Mouse (Mus musculus) layer of hippocampus, adult 9-11 months (tissue): ENCODE results near the gene Clip2.

Experiments used
- DNase-seq: peaks from one replicate; pipeline ENCODE4 v3.0.0; 2022

The Clip2 gene

DNA sequence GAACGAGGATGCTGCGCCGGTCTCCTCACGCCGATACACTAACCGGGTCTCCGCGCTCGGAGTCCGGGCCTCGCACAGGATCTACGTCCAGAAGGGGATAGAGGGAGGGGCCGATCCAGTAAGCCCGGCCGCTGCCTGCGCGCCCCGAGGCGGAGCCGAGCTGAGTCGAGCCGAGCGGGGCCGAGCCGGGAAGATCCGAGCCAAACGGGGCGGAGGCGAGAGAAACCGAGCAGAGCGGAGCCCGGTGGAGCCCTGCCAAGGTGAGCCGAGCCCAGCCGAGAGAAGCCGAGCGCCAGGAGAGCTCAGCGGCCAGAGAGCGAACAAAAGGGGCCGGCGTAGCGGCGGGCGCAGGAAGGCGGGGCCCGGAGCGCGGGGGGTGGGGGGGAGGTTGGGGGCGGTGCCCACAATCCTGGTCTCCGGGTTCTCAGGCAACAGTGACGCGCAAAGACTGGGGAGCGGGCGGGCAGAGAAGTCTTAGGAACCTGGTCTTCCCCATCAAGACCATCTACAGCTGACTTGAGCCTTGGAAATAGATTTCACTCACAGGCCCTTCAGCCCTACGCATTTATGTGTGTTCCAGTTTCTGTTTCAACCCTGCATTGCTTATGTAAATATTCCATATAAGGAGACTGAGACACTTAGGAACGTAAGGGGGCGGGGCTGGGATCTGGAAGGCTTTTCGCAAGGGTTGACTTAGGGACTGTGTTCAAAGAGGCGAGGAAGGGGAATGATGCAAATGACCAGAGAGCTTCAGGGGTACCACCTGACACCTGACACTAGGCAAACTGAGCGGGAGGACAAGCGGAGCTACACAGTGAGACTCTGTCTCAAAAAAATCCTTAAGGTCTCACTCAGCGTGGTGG, at the start of gene Clip2:
Clip2 (minus strand) TSS at position 325 of the 863 bp plus-strand sequence.
- DNase-seq = peak; percentile 98

DNA sequence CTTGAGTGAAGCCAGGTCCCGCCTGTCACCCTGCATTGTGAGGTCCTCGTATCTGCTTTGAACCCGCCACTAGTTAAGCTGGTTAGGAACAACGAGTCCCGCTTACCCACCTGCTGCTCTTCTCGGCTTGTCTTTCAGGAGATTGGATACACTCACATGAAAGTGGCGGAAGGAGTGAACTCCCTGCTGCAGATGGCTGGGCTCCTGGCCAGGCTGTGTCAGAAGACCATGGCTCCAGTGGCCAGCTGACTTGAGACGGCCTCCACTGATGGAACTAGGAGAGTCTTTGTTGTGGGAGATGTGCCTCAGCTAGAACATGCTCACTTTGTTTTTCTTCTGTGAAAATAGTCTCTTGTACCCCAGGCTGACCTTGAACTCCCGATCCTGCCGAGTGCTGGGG, 45.5 kb upstream of the Clip2 start:
- no peak for DNase-seq

DNA sequence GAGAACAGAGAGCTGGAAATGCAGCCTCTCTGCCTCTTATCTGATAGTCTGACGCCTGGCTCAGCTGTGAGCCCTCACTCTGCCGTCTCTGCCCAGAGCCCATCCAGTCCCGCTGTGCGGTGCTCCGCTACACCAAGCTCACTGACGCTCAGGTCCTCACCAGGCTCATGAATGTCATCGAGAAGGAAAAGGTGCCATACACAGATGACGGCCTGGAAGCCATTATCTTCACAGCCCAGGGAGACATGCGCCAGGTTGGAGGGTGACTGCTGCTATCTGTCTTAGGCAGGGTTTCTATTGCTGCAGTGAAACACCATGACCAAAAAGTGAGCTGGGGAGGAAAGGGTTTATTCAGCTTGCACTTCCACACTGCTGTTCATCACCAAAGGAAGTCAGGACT, 40.9 kb upstream of the Clip2 start:
- DNase-seq = no peak

DNA sequence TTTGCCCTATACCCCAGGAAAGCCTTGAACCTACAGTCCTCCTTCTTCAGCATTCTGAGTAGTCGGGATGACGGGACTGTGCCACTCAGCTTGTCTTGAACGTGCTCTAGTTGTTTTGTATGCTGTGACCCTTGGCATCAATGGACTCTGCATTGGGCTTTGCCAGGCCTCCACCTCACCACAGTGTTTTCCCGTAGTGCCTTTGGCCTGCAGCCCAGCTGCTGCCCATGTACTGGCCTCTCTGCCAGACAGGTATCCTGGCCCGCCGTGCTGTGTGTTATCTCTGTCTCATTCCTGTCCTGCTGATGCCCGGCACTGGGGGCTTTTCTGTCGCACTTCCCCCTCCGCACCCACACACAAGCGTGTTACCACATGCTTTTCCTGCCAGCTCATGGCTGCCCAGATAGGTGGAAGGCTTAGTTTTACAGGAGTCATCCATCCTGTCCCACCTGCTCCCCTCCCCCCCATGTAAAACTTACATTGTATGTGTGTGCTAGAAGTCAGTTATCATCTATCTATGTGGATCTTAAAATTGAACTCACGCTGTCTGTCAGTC, 39.9 kb upstream of the Clip2 start:
- no peak for DNase-seq

DNA sequence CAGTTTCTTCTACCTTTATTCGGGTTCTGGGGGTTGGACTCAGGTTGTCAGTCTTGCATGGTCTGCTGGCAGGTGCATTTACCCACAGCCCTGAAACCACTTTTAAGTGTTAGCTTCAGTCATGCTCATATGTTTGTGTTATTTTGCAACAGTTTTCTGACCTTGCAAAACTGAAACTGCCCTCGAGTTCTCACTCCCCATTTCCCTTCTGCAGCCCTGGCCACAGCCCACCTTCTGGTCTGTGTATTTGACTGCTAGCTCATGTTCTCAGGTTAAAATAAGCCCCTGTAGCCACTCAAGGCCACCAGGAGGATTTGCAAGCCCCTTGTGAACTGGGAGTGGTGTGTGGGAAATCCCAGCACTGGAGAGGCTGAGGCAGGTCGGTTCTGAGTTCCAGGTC, 37.7 kb upstream of the Clip2 start:
- no peak for DNase-seq

DNA sequence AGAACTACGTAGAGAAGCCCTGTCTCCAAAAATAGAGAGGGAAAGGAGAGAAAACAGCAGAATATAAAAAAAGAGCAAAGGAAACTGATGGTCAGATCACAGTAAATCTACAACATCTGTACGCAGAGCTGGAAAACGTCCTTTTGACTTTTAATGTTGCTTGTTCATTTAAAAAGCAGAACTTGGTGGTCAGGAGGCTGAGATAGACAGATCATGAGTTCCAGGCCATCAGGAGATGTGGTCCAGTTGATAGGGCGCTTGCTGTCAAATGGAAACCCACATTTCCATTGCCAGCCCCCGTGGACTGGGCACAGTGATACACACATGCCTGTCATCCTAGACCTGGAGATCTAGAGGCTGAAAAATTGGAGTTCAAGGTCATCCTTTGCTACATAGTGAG, 32.6 kb upstream of the Clip2 start:
- no peak for DNase-seq

DNA sequence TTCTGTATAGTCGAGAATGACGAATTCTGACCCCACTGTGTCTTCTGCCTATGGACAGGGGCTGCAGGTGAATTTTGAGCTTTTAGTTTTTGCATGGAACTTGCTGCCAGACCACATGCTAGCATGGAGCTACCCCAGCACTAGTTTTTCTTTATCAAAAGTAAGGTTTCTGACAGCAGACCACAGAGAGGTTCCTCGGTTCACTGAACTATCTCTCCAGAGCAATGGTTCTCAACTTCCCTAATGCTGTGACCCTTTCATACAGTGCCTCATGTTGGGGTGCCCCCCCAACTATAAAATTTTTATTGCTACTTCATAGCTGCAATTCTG, 31.6 kb upstream of the Clip2 start:
- DNase-seq = no peak

DNA sequence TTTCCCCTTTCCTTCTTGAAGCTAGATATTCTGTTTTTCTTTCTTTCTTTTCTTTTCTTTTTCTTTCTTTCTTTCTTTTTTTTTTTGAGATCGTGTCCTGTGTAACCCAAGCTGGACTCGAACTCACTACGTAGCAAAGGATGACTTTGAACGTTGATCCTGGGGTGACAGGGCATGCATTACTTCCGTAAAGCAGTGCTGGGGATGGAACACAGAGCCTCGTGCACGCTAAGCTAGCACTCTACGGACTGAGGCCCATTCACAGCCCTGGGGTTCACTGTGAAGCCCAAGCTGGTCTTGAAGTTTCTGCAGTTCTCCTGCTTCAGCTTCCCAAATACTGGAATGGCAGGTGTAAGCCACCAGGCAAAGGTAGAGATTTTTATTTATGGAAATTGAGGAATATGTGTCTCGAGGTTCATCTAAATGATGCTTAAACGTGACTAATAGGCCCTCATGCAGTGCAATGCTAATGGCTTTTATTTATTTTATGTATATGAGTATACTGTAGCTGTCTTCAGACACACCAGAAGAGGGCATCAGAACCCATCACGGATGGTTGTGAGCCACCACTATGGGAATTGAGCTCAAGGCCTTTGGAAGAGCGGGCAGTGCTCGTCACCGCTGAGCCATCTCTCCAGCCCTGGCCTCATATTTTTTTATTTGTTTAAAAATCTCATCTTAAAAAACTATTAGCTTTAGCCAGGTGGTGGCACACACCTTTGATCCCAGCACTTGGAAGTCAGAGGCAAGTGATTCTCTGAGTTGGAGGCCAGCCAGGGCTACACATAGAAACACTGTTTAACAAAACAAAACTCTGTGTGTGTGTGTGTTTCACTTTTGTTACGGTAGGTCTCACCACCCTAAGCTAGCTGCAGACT, 31.0 kb upstream of the Clip2 start:
- no peak for DNase-seq

DNA sequence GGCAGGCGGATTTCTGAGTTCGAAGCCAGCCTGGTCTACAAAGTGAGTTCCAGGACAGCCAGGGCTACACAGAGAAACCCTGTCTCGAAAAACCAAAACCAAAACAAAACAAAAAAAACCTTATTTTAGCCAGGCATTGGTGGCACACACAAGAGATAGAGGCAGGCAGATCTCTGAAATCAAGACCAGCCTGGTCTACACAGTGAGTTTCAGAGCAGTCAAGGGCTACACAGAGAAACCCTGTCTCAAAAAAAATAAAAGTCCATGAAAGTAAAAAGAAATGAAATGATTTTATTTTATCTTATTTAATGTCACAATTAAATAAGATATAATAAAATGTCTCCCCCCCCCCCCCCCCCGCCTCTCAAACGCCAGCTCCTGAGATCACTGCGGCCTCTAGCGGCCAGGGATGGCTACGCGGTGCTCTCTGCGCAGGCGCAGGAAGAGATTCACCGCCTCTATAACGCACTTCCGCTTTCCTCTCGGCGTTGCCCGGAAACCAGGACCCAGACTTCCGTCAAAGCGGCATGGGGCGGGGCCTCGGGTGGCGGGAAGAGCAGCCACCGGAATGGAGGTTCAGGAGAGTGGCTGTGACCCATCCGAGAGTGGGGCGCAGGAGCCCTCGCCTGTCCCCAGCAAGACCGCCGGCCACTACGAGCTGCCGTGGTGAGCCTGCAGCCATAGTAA, 30.1 kb upstream of the Clip2 start:
- peak; percentile 96 for DNase-seq

DNA sequence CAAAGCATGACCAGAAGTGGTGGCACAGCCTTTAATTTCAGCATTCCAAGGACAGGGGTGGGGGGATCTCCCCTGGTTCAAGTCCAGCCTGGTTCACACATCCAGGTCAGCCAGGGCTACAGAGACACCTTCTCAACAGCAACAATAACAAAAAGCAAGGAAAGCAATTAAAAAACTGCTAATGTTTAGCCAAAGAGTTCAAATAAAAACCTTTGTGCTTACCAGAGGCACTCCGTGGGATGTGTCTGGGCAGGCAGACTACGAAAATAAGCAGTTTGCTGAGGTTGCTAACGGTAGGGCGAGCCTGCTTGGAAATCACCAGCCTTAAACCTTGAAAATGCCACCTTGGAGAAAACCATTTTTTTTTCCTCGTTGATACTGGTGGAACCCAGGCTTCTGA, 28.9 kb upstream of the Clip2 start, which contains the start of gene Rfc2:
Rfc2 (plus strand) TSS at position 221 of the 400 bp plus-strand sequence.
- no peak for DNase-seq

DNA sequence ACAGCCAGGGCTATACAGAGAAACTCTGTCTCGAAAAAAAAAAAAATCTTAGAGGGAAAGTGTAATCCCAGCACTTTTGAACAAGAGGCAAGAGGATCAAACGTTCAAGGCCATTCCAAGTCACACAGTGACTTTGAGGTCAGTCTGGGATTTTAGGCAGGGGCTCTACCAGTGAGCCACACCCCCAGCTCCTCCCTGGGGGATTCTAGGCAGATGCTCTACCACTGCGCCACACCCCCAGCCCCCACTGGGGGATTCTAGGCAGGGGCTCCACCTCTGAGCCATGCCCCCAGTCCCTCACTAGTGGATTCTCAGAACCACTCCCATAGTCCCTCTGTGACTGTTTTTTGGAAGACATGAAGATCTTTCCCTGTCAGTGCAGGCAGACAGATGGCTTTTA, 26.9 kb upstream of the Clip2 start:
- DNase-seq = no peak

DNA sequence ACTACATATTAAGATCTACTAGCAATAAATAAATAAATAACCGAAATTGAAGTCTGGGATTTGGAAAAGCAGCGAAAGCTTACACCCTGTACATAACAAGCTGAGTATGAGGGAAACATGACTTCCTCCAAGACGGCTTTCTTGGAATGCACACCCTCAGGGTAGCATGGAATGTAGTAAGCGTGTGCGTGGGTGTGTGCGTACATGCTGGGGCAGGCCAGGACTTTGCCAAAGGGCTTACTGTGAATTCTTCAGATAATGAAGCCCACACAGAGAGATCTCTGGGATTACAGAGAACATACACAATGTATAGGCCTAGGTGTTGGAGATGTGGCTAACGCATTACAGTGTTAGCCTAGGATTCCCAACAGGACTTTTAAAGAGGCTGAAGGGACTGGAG, 25.3 kb upstream of the Clip2 start:
- DNase-seq = no peak

DNA sequence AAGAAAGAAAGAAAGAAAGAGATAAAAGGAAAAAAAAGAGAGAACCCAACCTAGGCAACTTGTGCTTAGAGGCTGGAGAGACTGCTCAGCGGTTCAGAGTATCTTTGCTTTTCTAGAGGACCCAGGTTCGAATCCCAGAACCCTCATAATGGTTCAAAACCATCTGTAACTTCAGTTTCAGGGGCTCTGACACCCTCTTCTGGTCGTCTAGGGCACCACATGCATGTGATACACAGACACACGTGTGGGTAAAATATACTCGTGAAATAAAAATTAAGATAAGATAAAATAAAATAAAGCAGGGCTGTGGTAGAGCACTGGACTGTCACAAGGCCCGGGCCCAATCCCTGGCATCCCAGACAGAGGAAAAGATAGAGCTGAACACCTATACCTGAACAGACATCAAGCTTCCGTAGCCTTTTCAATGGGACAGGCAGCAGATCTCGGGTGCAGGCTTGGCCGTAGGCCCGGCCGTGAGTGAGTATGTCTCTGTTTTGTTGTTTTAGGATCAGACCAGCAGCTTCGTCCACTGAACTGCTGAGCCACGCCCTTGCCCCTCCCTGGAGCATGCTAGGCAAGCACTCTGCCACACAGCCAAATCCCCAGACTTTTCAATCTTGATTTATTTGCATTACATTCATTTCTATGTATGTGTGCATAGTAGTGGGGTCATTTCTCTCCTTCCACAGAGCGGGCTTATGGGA, 24.4 kb upstream of the Clip2 start:
- DNase-seq = no peak

DNA sequence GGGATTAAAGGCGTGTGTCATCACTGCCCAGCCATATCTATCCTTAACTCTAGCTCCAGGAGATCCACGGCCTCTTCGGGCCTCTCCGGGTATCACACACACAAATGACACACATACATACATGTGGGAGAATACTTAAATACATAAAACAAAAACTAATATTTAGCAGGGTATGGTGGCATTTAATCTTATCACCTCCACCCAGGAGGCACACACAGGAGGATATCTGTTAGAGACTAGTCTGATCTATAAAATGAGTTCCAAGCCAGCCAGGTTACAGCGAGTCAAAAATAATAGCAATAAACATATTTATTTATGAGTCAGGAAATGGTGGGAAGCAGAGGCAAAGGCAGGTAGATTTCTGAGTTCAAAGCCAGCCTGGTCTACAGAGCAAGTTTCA, 23.6 kb upstream of the Clip2 start:
- no peak for DNase-seq

DNA sequence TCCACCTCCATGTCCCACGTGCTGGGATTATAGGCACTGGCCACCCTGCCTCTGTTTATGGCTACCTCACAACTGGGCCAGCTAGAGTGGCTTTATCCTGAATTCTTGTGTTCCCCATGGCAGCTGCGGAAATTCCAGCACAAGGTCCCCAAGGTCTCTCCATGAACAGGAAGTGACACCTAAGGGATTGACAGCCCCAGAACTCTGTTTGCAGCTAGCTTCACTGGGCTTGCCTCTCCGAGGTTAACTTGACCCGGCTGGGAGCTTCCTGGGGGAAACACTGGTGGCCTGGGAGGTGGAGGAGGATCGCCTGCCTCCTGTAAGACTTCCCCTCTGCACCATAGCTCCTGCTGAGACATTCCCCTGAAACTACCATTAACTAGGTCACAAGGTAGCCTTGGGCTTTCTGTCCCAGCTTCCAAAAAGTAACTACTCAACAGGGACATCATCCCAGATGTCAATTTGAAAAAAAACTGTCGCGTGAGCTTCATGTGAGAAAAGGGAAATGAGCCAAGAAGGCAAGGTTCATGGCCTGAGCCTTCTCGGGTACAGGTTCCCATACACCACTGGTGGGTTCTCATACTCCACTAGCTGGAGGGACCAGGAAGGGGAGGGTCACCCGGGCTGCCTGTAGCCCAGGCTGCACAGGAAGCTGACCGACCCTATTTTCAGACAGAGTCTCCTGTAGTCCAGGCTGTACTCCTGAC, 20.4 kb upstream of the Clip2 start:
- DNase-seq = no peak

DNA sequence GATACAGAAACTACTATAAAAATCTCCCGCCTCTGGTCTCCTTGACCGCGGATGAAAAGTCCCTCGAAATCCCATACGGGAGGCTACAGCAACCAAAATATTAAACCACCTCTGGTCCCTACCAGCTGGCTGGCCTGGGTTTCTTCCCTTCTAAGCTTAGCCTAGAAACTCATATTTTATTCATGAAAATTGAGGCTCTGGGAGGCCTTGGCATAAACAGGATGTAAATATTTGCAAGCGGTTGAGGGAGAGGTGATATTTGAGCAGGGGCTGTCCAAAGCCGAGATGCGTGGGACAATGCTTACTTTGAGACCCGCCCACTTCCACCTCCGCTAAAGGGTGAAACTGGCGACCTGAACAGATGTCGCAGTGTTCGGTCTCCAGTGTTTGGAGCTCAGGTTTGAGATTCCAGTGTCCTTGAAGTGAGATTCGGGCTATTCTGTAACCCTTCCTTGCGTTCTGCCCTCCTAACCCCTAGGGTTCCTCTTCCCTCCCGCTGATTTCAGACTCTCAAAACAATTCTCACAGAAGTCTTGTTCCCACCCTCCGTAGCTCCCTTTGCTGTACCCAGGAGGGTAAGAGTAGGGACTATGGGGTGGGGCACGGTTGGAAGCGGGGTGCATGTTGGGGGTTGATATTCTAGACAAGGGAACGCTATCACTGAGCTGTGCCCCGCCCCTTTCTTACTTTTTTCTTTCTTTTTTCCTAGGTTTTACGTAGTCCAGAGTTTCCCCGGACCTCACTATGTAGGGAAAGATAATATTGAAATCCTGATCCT, 19.7 kb upstream of the Clip2 start:
- DNase-seq = no peak

DNA sequence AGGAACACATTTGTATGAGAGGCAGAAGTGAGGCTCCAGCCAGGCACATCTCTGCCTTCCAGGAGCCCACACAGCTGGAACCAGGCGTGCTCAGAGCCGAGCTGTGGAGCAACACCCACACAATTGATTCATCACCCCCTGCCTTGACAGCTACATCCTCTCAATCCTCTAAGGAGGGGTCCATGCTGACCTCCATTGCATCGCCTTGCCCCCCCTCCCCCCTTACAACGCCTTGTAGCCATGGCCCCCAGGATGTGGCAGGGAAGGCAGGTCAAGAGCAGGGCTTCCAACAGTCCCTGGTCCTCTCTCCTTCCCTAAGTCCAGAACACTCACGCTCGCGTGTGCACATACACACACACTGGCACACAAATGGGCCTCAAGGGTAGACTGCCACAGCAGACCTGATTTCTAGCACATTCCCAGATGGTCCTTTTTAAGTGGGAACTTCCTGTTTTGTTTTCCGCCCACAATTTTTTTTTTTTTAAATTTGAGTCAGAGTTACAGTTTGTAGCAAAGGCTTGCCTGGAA, 16.8 kb upstream of the Clip2 start:
- DNase-seq = peak; percentile 60

DNA sequence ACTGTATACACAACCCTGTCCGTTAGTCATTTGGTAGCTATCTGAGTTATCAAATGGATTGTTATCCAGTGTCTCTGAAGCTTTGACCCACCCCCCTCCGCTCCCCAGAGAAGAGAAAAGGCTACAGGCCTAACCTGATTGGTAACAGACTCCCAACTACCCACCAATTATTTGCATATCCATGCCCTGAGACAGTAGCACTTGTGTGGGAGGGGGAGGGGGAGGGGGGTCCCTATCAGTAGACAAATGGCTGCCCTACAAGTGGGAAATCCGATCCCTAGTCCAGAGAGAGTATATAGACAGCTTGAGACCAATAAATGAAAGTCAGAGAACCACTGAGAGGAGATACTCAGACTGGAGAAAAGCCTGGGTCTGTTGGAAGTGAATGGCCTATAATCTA, 15.8 kb upstream of the Clip2 start:
- no peak for DNase-seq

DNA sequence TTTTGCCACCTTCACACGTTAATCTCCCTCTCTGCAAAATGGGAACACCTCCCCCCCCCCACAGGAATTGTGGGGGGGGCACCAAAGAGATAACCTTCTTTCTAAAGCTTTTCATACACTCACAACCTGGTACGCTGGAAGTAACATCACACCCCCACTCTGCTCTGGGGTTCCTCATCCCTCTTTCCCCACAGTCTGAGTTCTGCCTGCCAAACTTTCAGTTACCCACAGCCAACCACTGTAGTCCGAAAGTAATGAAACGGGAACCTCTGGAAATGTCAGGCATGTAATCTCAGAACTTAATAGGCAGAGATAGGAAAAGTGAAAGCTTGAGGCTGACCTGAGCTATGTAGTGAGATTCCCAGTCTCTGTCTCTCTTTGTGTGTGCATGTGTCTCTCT, 15.2 kb upstream of the Clip2 start:
- no peak for DNase-seq

DNA sequence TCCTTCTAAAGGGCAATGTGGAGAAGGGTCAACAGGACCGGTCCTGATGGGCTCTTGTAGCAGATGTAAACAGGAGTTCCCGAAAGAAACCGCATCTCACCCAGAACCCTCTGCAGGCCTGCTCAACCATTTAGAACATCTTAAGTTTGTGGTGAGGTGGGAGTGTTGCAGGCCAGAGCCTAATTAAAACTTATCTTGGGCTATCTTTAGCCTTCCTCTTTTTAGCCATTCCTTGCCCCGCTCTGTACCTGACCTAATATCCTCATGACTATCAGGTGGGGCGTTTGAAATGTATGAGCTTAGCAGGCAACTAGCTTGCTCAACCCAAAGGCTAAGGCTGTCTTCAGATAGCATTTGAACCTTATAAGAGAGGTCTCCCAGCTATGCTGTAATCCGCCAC, 13.5 kb upstream of the Clip2 start:
- no peak for DNase-seq

DNA sequence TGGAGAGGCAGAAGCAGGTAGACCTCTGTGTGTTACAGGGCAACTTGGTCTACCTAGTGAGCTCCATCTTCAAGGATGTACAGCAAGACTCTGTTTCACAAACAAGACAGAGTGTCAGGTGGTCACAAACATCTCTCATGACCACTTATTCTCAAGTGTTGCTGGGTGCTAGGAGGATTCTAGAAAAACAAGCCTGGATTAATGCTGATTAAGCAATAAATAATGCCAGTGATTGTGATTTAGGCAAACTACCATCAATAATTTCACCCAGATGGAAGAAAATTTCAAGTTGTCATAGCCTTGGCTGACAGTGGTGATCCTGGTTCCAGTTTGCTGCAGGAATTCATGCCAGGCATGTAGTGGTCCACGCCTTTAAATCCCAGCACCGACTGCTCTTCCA, 12.0 kb upstream of the Clip2 start:
- no peak for DNase-seq
